Mouse (Mus musculus) lung, embryonic 16.5 days (tissue): ENCODE measurements at regions not wholly inside any gene's neighbourhood (a gene's known extent, or its start where the extent isn't known, plus 50 kb on each side); places are given as distances from the start of the nearest gene placed in this dataset.

Source experiments
- ATAC-seq: fragments of 200-750 bp; cut with Nextera tagmentation; 2 replicates; pipeline ENCODE4 v1.8.0; 2017; ENCODE audit warnings: low read depth, mild to moderate bottlenecking, moderate library complexity
- H3K27ac ChIP-seq: fragments of 300-500 bp; sonication (generic); 2 replicates; pipeline ENCODE4 v1.5.1; 2014; ENCODE audit warnings: mild to moderate bottlenecking, control low read depth, low read length
- H3K27me3 ChIP-seq: fragments of 300-500 bp; sonication (generic); 2 replicates; pipeline ENCODE4 v1.6.1; 2014; ENCODE audit warnings: low read depth, low read length, mixed read lengths; ENCODE audit not compliant: control insufficient read depth, insufficient read depth
- H3K36me3 ChIP-seq: fragments of 300-500 bp; sonication (generic); 2 replicates; pipeline ENCODE4 v1.6.1; 2014; ENCODE audit warnings: low read length; ENCODE audit not compliant: control insufficient read depth, insufficient read depth
- H3K4me1 ChIP-seq: fragments of 300-500 bp; sonication (generic); replicated peaks from 2 replicates; pipeline ENCODE4 v1.6.1; 2014; ENCODE audit warnings: low read length, mixed read lengths; ENCODE audit not compliant: control insufficient read depth, insufficient read depth
- H3K4me2 ChIP-seq: fragments of 300-500 bp; sonication (generic); 2 replicates; pipeline ENCODE4 v1.6.1; 2014; ENCODE audit warnings: low read depth, low read length, control low read depth
- H3K4me3 ChIP-seq: fragments of 300-500 bp; sonication (generic); 2 replicates; pipeline ENCODE4 v1.5.1; 2014; ENCODE audit warnings: mild to moderate bottlenecking, low read length, control low read depth
- H3K9ac ChIP-seq: fragments of 300-500 bp; sonication (generic); 2 replicates; pipeline ENCODE4 v1.6.1; 2014; ENCODE audit warnings: low read length, control low read depth
- H3K9me3 ChIP-seq: fragments of 300-500 bp; sonication (generic); 2 replicates; pipeline ENCODE4 v1.6.1; 2016; ENCODE audit warnings: low read length; ENCODE audit not compliant: control insufficient read depth
- WGBS: fragments of 180-500 bp; shearing (Covaris S2); extraction: QIAGEN DNeasy Blood & Tissue Kit; methylation state at CpG from one replicate; pipeline ENCODE4 v1.1.7; 2014; 5-methylcytosine and 5-hydroxymethylcytosine counted together

DNA sequence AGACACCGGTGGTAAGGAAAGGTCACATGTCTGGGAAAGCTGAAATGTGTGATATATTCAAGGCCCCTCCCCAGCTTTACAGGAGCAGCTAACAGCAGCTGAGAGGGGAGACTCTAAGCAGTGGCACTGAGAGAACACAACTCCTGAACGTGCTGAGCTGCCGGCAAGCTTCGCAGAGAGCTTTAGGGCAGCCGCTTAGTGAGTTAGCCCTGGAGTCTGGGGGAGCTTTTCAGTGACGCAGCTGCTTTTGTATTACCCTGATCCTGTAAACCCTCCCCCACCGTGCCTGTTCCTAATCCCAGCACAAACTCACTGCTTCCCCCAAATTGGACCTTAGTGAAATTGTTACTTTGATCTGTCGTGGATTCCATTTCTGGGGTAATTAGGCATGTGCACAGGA is 442.6 kb downstream of the Prdm2 start:
- WGBS, result 18% methylated on average over 8 of the region's 8 CpGs

DNA sequence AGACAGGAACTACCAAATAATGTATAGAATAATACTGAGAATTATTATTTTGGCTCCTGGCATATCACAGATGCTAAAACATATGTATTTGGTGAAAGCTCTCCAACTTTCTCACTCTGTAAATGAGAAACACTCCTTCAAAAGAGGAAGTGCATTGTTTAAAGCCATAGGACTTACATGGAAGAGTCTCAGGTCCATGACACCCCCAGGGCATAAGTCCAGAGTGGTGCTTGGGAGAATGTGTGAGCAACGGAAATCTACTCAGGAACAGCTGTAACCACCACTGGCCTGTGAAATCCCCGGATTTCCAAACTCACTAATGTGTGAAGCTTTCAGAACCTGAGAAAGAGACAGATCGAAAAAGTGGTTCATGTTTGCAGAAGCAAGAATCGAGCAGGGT is 445.1 kb downstream of the Prdm2 start:
- Histone ChIP-seq H3K36me3 (no peaks in the 10 kb centered on the region), H3K9ac (no peak overlapping the region), H3K9me3 (no peaks in the 10 kb centered on the region), H3K4me3 (no peak overlapping the region), H3K27ac (no peak overlapping the region), H3K27me3 (no peaks in the 10 kb centered on the region), H3K4me2 (no peak overlapping the region), H3K4me1 (peaks cover 4% of the 10 kb centered on the region; the same call in 1 of the 2 replicates)
- ATAC-seq, result no peak
- 52% methylated on average over 4 of the region's 4 CpGs for WGBS

More for the DNA sequence above, 442.6 kb downstream of the Prdm2 start:
- no peak overlapping the region for H3K9ac ChIP-seq
- H3K4me3 ChIP-seq, result no peak overlapping the region
- no peaks in the 10 kb centered on the region for H3K27me3 ChIP-seq
- H3K4me2 ChIP-seq, result no peak overlapping the region
- H3K9me3 ChIP-seq, result no peaks in the 10 kb centered on the region
- no peak for ATAC-seq
- H3K36me3 ChIP-seq, result no peaks in the 10 kb centered on the region
- no peak overlapping the region for H3K27ac ChIP-seq
- H3K4me1 ChIP-seq, result peaks cover 6% of the 10 kb centered on the region

DNA sequence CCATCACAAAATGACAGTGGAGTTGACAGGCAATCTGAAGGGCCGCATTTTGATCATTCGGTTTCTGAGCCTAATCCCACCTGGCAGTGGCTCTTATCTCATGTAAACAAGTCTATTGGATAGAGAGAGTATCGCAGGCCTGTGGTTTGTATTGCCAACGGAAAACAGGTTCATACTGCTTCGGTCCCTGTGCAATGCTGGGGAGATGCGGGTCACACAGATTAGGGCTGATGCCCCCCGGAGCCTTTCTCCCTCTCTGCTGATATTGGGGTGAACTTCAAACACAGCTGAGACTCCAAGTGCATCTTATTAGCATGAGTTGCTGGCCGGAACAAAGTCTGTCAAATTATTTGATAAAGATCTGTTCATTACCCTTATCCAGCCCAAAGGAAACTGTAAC is 451.2 kb downstream of the Prdm2 start:
- no peaks in the 10 kb centered on the region for H3K9me3 ChIP-seq
- no peak for ATAC-seq
- H3K27me3 ChIP-seq, result no peaks in the 10 kb centered on the region
- no peak overlapping the region for H3K4me2 ChIP-seq
- H3K4me3 ChIP-seq, result no peak overlapping the region
- WGBS, result 48% methylated on average over 8 of the region's 8 CpGs
- no peak overlapping the region for H3K27ac ChIP-seq
- no peaks in the 10 kb centered on the region for H3K36me3 ChIP-seq
- H3K4me1 ChIP-seq, result no peaks in the 10 kb centered on the region
- no peak overlapping the region for H3K9ac ChIP-seq

DNA sequence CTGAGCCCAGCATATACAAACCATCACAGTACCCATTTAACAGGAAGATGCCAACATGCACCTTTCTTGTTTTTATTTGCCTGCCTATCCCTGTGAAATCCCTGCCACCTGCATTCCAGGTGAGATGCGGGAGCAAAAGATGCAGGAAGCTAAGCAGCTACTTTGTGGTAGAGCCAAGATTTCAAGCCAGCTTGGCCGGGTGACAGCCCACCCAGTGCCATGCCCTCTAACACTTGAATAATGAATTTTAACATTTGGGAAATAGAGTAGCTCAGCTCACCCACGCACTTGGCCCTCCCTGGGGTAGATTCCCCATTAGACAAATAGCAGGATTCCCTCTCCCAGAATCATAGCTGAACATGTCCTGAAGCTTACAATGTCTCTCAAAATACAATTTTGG is 454.7 kb downstream of the Prdm2 start:
- ATAC-seq, result no peak
- no peak overlapping the region for H3K27ac ChIP-seq
- 67% methylated on average over 3 of the region's 3 CpGs for WGBS
- H3K4me1 ChIP-seq, result no peaks in the 10 kb centered on the region
- no peak overlapping the region for H3K9ac ChIP-seq
- H3K4me3 ChIP-seq, result no peak overlapping the region
- no peak overlapping the region for H3K4me2 ChIP-seq
- H3K27me3 ChIP-seq, result no peaks in the 10 kb centered on the region
- H3K9me3 ChIP-seq, result no peaks in the 10 kb centered on the region
- H3K36me3 ChIP-seq, result no peaks in the 10 kb centered on the region

DNA sequence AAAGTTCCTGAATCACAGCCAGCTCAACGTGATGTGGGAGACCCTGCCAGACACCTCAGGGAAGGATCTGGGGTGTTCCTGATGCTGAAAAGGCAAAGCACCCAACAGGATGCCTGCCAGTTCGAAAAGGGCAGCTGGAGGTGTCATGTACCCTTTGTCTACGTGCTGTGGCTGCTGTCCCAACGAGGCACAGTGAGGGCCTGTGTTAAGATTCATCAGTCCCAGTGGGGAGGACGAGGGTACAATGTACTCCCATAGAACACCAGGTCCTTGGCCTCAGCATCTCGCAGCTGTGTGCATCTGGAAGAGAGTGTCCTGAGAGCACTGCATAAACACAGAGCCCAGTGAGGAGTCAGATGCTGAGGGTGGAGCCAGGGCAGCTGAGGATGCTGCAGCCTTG is 456.5 kb downstream of the Prdm2 start:
- peak; percentile 97 for ATAC-seq
- H3K4me1 ChIP-seq, result no peaks in the 10 kb centered on the region
- H3K36me3 ChIP-seq, result no peaks in the 10 kb centered on the region
- H3K4me3 ChIP-seq, result no peak overlapping the region
- H3K4me2 ChIP-seq, result no peak overlapping the region
- WGBS, result 43% methylated on average over 6 of the region's 6 CpGs
- no peaks in the 10 kb centered on the region for H3K27me3 ChIP-seq
- no peaks in the 10 kb centered on the region for H3K9me3 ChIP-seq
- H3K9ac ChIP-seq, result no peak overlapping the region
- no peak overlapping the region for H3K27ac ChIP-seq

DNA sequence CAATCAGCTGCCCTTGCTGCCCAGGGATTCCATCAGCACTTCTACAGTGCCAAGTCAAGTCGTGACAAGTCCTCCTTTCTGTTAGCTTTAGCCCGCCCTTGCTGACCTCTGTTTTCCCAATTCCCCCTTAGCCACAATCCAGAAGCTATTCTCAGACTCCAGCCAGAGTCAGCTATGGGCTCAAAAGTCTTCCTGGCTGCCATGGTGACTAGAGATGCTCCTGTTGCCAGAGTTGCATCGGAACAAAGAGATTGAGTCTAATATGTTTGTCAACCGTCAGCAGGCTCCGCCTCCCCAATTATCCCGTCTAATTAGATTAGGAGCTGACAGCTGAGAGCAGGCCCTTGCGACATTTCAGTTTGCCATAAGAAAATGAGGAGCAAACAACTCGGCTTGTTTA is 462.9 kb downstream of the Prdm2 start:
- H3K36me3 ChIP-seq, result no peaks in the 10 kb centered on the region
- H3K27ac ChIP-seq, result no peak overlapping the region
- H3K4me1 ChIP-seq, result no peaks in the 10 kb centered on the region
- 45% methylated on average over 8 of the region's 8 CpGs for WGBS
- H3K9ac ChIP-seq, result no peak overlapping the region
- H3K27me3 ChIP-seq, result no peaks in the 10 kb centered on the region
- no peak overlapping the region for H3K4me3 ChIP-seq
- H3K4me2 ChIP-seq, result no peak overlapping the region
- no peaks in the 10 kb centered on the region for H3K9me3 ChIP-seq
- ATAC-seq, result peak; percentile 71

DNA sequence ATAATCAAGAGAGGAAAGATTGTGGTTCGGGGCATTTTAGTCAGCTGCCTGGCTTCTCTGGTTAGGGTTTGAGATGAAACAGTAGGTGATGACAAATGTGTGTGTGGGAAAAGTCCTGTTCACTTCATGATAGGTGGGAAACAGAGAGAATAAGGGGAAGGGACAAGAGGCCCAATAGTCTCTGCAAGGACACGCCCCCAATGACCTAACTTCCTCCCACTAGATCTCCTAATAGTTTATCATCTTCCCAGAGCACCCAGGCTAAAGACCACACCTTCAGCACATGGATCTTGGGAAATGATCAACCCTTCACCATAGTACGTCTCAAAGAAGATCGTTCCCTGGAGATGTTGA is 484.3 kb upstream of the Kazn start:
- Histone ChIP-seq H3K9ac (no peak overlapping the region), H3K36me3 (no peaks in the 10 kb centered on the region), H3K27me3 (no peaks in the 10 kb centered on the region), H3K27ac (no peak overlapping the region), H3K4me2 (no peak overlapping the region), H3K9me3 (no peaks in the 10 kb centered on the region), H3K4me1 (no peaks in the 10 kb centered on the region), H3K4me3 (no peak overlapping the region)
- whole genome bisulfite sequencing, result 78% methylated on average over 4 of the region's 4 CpGs
- no peak for ATAC-seq

DNA sequence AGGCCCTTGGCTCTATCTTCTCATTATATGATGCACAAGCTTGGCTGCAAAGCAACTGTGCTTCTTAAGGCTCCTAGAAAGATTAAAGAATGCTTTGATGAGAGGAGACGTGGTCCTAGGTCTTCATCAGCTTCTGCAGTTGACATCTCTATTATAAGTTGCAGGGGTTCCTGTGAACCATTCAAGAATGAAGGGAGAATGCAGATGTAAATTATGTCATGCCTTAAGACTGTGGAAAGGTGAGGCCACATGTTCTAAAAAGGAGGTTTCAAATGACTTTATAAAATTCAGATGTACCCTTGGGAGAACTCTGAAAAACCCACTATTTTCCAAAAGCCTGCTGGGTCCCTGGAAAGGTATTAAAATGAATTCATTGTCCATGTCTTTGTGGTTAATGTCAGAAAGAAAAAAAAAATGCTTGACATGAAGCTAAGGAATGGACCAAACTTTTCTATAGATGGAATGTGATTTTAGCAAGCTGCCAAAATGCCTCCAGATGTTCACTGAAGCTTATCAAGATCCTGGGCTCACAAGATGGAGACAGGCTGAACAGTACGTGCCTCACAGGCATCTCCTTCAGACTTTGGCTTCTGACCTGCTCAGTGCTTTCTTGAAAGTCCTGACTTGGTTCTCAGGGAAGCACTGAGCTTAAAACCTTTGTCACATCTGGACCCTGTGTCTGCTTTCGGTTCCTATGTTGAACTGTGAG is 483.8 kb upstream of the Kazn start:
- no peak overlapping the region for H3K4me2 ChIP-seq
- H3K4me3 ChIP-seq, result no peak overlapping the region
- H3K9me3 ChIP-seq, result no peaks in the 10 kb centered on the region
- 53% methylated on average over 3 of the region's 3 CpGs for WGBS
- no peak for ATAC-seq
- H3K4me1 ChIP-seq, result no peaks in the 10 kb centered on the region
- no peak overlapping the region for H3K27ac ChIP-seq
- H3K27me3 ChIP-seq, result no peaks in the 10 kb centered on the region
- no peak overlapping the region for H3K9ac ChIP-seq
- no peaks in the 10 kb centered on the region for H3K36me3 ChIP-seq

DNA sequence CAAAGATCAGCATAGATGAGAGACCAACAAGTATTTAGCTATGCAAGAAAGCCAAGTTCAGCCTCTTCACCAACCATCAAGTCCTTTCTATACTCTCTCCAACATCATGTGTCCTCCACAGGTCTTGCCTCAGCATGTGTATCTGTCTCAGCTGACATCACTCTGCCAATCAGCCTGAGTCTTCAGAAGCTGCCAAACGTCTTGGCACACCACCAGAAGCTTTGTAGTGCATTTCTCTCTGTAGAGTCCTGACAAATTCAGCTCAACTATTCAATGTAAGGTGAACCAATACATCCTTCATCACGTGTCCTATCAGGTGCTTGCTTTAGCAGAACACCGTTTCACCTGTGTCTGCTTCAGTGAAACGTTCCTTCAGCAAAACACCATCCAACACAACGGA is 462.4 kb upstream of the Kazn start:
- no peaks in the 10 kb centered on the region for H3K27me3 ChIP-seq
- no peak overlapping the region for H3K4me2 ChIP-seq
- no peaks in the 10 kb centered on the region for H3K36me3 ChIP-seq
- no peaks in the 10 kb centered on the region for H3K9me3 ChIP-seq
- no peak for ATAC-seq
- H3K4me1 ChIP-seq, result no peaks in the 10 kb centered on the region
- 73% methylated on average over 5 of the region's 5 CpGs for WGBS
- no peak overlapping the region for H3K4me3 ChIP-seq
- no peak overlapping the region for H3K27ac ChIP-seq
- H3K9ac ChIP-seq, result no peak overlapping the region

DNA sequence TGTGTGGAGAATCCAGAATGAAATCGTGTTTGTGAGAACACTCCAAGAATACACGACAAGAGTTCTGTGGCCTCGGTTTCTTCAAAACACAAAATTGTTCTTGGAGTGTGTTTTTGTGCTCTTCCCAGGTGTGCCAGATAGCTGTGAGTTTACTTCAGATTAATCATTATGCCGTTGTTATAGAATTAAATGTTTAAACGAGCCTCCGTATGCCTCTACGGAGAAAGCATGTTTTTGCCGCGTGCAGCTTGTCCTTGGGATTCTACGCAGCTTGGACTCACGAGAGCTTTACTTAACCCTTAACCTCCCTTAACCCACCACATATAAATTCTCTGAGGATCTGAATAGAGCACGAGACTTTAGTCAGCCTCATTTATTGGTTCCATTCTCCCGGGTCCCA is 455.7 kb upstream of the Kazn start:
- H3K4me2 ChIP-seq, result no peak overlapping the region
- no peaks in the 10 kb centered on the region for H3K4me1 ChIP-seq
- no peaks in the 10 kb centered on the region for H3K36me3 ChIP-seq
- no peak overlapping the region for H3K27ac ChIP-seq
- H3K27me3 ChIP-seq, result no peaks in the 10 kb centered on the region
- no peak overlapping the region for H3K9ac ChIP-seq
- ATAC-seq, result no peak
- WGBS, result 60% methylated on average over 13 of the region's 13 CpGs
- H3K4me3 ChIP-seq, result no peak overlapping the region
- no peaks in the 10 kb centered on the region for H3K9me3 ChIP-seq
